15 mouse cellular contexts compared by ENCODE assay signal in genomic region chr16:89765919-89766318, GRCm38 (mm10).
A peak's percentile ranks its signal among the peaks of the same experiment; 100 is the strongest.
DNase-seq lines count a peak whose midpoint lies in the region; ATAC-seq lines count a peak whose summit lies in the region.
"Had no signal": no experiment of that assay in that cellular context is flagged by ENCODE, and none has a peak within 500 bp of the region (broad histone marks: within the 10 kb centered on the region; RNA-seq: fewer than 3 reads in every experiment).

No protein-coding gene starts in this region.

- H3K27me3 ChIP-seq in forebrain, embryonic 12.5 days: no peaks in the 10 kb centered on the region
- no peaks in the 10 kb centered on the region for H3K27me3 ChIP-seq in forebrain, embryonic 15.5 days
- H3K27me3 ChIP-seq in hindbrain, embryonic 16.5 days (replicated peaks; ENCODE audit: control insufficient read depth, insufficient read depth, low read length): no peaks in the 10 kb centered on the region
- H3K27me3 ChIP-seq in hindbrain, embryonic 12.5 days: no peaks in the 10 kb centered on the region
- H3K27me3 ChIP-seq in midbrain, embryonic 15.5 days (replicated peaks): no peaks in the 10 kb centered on the region; the same call in 1 of the 2 replicates
- no peaks in the 10 kb centered on the region for H3K27me3 ChIP-seq in midbrain, embryonic 14.5 days (ENCODE audit: control insufficient read depth, insufficient read depth, low read length)

- no peaks in the 10 kb centered on the region for H3K36me3 ChIP-seq in forebrain, embryonic 12.5 days (replicated peaks)
- no peaks in the 10 kb centered on the region for H3K36me3 ChIP-seq in forebrain, embryonic 15.5 days
- H3K36me3 ChIP-seq in hindbrain, embryonic 16.5 days (ENCODE audit: control insufficient read depth, insufficient read depth, low read length): no peaks in the 10 kb centered on the region
- no peaks in the 10 kb centered on the region for H3K36me3 ChIP-seq in hindbrain, embryonic 12.5 days
- no peaks in the 10 kb centered on the region for H3K36me3 ChIP-seq in midbrain, embryonic 15.5 days (replicated peaks)
- H3K36me3 ChIP-seq in midbrain, embryonic 14.5 days (ENCODE audit: control insufficient read depth, insufficient read depth, low read length): no peaks in the 10 kb centered on the region
- H3K36me3 ChIP-seq: forebrain, embryonic 10.5 days; G1E had no signal

- peaks cover 19% of the 10 kb centered on the region for H3K9me3 ChIP-seq in forebrain, embryonic 12.5 days
- peaks cover 6% of the 10 kb centered on the region; the same call in 1 of the 2 replicates for H3K9me3 ChIP-seq in forebrain, embryonic 15.5 days
- peaks cover 7% of the 10 kb centered on the region for H3K9me3 ChIP-seq in hindbrain, embryonic 16.5 days (ENCODE audit: control insufficient read depth, low read length)
- H3K9me3 ChIP-seq in hindbrain, embryonic 12.5 days (replicated peaks): peaks cover 15% of the 10 kb centered on the region
- H3K9me3 ChIP-seq in midbrain, embryonic 15.5 days: peaks cover 7% of the 10 kb centered on the region
- peaks cover 17% of the 10 kb centered on the region for H3K9me3 ChIP-seq in midbrain, embryonic 14.5 days (ENCODE audit: control insufficient read depth, low read length)

- 0 out of 2 replicates have a peak, but pooled peaks have one; percentile 7 for ATAC-seq in forebrain, embryonic 12.5 days (ENCODE audit: low FRiP score)
- ATAC-seq in forebrain, embryonic 15.5 days (replicated peaks): no peak
- ATAC-seq in hindbrain, embryonic 16.5 days: peak; percentile 57; the same call in 1 of the 2 replicates
- no peak for ATAC-seq in hindbrain, embryonic 12.5 days (ENCODE audit: low FRiP score)
- peak; percentile 50; the same call in 1 of the 2 replicates for ATAC-seq in midbrain, embryonic 15.5 days (replicated peaks)
- ATAC-seq in midbrain, embryonic 14.5 days (ENCODE audit: low FRiP score, low TSS enrichment): no peak
- ATAC-seq: intestine, postnatal 0 days; Patski had no signal

- no peak overlapping the region for H3K9ac ChIP-seq in forebrain, embryonic 12.5 days
- H3K9ac ChIP-seq in forebrain, embryonic 15.5 days (replicated peaks): no peak overlapping the region
- H3K9ac ChIP-seq in hindbrain, embryonic 16.5 days (ENCODE audit: low read depth, low read length): no peak overlapping the region
- no peak overlapping the region for H3K9ac ChIP-seq in hindbrain, embryonic 12.5 days
- no peak overlapping the region for H3K9ac ChIP-seq in midbrain, embryonic 15.5 days
- no peak overlapping the region for H3K9ac ChIP-seq in midbrain, embryonic 14.5 days (replicated peaks; ENCODE audit: low read length)

- H3K4me3 ChIP-seq in forebrain, embryonic 12.5 days (replicated peaks): no peak overlapping the region
- H3K4me3 ChIP-seq in forebrain, embryonic 15.5 days: no peak overlapping the region
- no peak overlapping the region for H3K4me3 ChIP-seq in hindbrain, embryonic 16.5 days (ENCODE audit: low read length)
- H3K4me3 ChIP-seq in hindbrain, embryonic 12.5 days: no peak overlapping the region
- no peak overlapping the region for H3K4me3 ChIP-seq in midbrain, embryonic 15.5 days
- no peak overlapping the region for H3K4me3 ChIP-seq in midbrain, embryonic 14.5 days (replicated peaks; ENCODE audit: low read depth, low read length)
- H3K4me3 ChIP-seq: forebrain, embryonic 10.5 days had no signal

- H3K4me1 ChIP-seq in forebrain, embryonic 12.5 days: peaks cover 5% of the 10 kb centered on the region; the same call in 1 of the 2 replicates
- peaks cover 10% of the 10 kb centered on the region for H3K4me1 ChIP-seq in forebrain, embryonic 15.5 days
- H3K4me1 ChIP-seq in hindbrain, embryonic 16.5 days (ENCODE audit: control insufficient read depth, insufficient read depth, low read depth, low read length): no peaks in the 10 kb centered on the region
- 0 out of 2 replicates have a peak, but pooled peaks cover 3% of the 10 kb centered on the region for H3K4me1 ChIP-seq in hindbrain, embryonic 12.5 days
- H3K4me1 ChIP-seq in midbrain, embryonic 15.5 days: no peaks in the 10 kb centered on the region
- no peaks in the 10 kb centered on the region for H3K4me1 ChIP-seq in midbrain, embryonic 14.5 days (ENCODE audit: control insufficient read depth, insufficient read depth, low read length)

- H3K27ac ChIP-seq in forebrain, embryonic 12.5 days: no peak overlapping the region
- no peak overlapping the region for H3K27ac ChIP-seq in forebrain, embryonic 15.5 days (replicated peaks)
- H3K27ac ChIP-seq in hindbrain, embryonic 16.5 days (ENCODE audit: low read depth, low read length): no peak overlapping the region
- no peak overlapping the region for H3K27ac ChIP-seq in hindbrain, embryonic 12.5 days
- H3K27ac ChIP-seq in midbrain, embryonic 15.5 days: no peak overlapping the region
- no peak overlapping the region for H3K27ac ChIP-seq in midbrain, embryonic 14.5 days (replicated peaks; ENCODE audit: low read depth, low read length)
- H3K27ac ChIP-seq: forebrain, embryonic 10.5 days had no signal

- DNase-seq in heart, adult 11 months: peak; percentile 71
- no peak for DNase-seq in heart, adult 18-20 months
- no peak for DNase-seq in midbrain, embryonic 14.5 days
- DNase-seq: B cell, adult 2 months; gastrocnemius, postnatal 25 days had no signal

- H3K4me2 ChIP-seq in forebrain, embryonic 12.5 days: no peak overlapping the region
- no peak overlapping the region for H3K4me2 ChIP-seq in forebrain, embryonic 15.5 days (replicated peaks)
- H3K4me2 ChIP-seq in hindbrain, embryonic 16.5 days (ENCODE audit: low read length): no peak overlapping the region
- H3K4me2 ChIP-seq in hindbrain, embryonic 12.5 days (replicated peaks): no peak overlapping the region
- H3K4me2 ChIP-seq in midbrain, embryonic 15.5 days: no peak overlapping the region
- no peak overlapping the region for H3K4me2 ChIP-seq in midbrain, embryonic 14.5 days (ENCODE audit: low read length)
- H3K4me2 ChIP-seq: heart, embryonic 11.5 days had no signal

- WGBS in forebrain, embryonic 12.5 days: 87% methylated on average over 11 of the region's 11 CpGs
- WGBS in forebrain, embryonic 15.5 days: 83% methylated on average over 11 of the region's 11 CpGs
- 83% methylated on average over 11 of the region's 11 CpGs for WGBS in hindbrain, embryonic 16.5 days
- WGBS in hindbrain, embryonic 12.5 days: 86% methylated on average over 11 of the region's 11 CpGs
- WGBS in midbrain, embryonic 15.5 days: 88% methylated on average over 11 of the region's 11 CpGs
- 84% methylated on average over 11 of the region's 11 CpGs for WGBS in midbrain, embryonic 14.5 days

Comparison
In these comparisons a context has a peak if more than half of its experiments do, and no peak if none do; other contexts are left out.
1. ATAC-seq: peak in forebrain, embryonic 12.5 days (single experiment), hindbrain, embryonic 16.5 days (single experiment) and midbrain, embryonic 15.5 days (single experiment); none in forebrain, embryonic 15.5 days (single experiment), hindbrain, embryonic 12.5 days (single experiment) and midbrain, embryonic 14.5 days (single experiment).